Mouse (Mus musculus) erythroblast, embryonic 14.5 days (primary cell): Measurements from ENCODE around the gene Syt6. TPM values are rescaled to one million over a fixed set of nuclear protein-coding genes. Genes with fewer than 3 reads are reported as not detected.

Source experiments
- H3K27me3 ChIP-seq: 2 replicates; pipeline ENCODE4 v1.6.1; 2012; ENCODE audit warnings: inconsistent platforms; ENCODE audit not compliant: control insufficient read depth
- H3K36me3 ChIP-seq: 2 replicates; pipeline ENCODE4 v1.6.1; 2012; ENCODE audit warnings: mild to moderate bottlenecking, inconsistent platforms; ENCODE audit not compliant: control insufficient read depth
- H3K4me1 ChIP-seq: 2 replicates; pipeline ENCODE4 v1.6.1; 2012; ENCODE audit warnings: inconsistent platforms; ENCODE audit not compliant: control insufficient read depth
- H3K4me3 ChIP-seq: replicated peaks from 2 replicates; pipeline ENCODE3; 2012; ENCODE audit warnings: moderate library complexity, mild to moderate bottlenecking, inconsistent platforms
- H3K9me3 ChIP-seq: 2 replicates; pipeline ENCODE4 v1.6.1; 2012; ENCODE audit warnings: low read length, inconsistent platforms, mixed read lengths; ENCODE audit not compliant: control insufficient read depth
- GATA1 ChIP-seq: IDR thresholded peaks from 2 replicates; pipeline ENCODE4 v1.6.1; 2012; ENCODE audit warnings: low read length, inconsistent platforms, mixed read lengths
- TAL1 ChIP-seq: IDR thresholded peaks from 3 replicates; pipeline ENCODE4 v1.6.1; 2012; ENCODE audit warnings: low read length, inconsistent platforms, mixed read lengths
- polyA plus RNA-seq: library from polyadenylated mRNA; stranded (reverse); fragments of >175 nt; gene quantifications from 2 replicates; pipeline ENCODE4 v1.2.3, GENCODE M21; 2012

The Syt6 gene
- 0.02 TPM in 1 of 2 replicates, not detected in the other for polyA plus RNA-seq

DNA sequence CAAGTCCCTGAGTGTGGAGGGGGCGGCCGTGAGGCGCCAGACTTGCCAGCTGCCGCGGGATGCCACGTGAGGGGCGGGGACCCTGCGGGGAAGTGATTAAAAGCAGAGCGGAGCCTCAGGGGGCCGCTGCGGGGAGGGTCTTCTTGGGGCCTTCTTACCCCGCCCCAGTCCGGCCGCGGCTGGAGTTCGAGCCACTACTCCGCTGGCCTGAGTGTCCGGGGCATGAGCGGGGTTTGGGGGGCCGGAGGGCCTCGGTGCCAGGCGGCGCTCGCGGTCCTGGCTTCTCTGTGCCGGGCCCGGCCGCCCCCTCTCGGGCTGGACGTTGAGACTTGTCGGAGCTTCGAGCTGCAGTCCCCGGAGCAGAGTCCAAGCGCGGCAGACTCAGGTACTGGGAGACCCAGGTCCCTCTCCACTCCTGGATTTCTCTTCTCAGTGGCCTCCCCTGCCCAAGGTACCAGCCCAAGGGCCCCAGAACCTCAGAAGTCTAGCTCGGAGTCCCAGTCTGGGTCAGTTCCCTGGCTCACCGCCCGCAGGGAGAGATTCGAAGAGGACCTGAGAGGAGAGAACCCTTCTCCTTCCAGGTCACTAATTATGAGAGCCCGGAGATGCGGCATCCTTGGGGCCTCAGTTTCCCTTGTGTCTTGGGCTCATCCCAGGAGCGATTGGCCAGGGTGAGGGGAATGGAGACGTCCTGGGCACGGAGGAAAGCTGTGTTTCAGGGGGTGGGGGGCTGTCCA, at the start of gene Syt6:
Gene Syt6, plus strand, starts transcription at position 76 of the 737 bp plus-strand sequence.
- Histone ChIP-seq H3K9me3 (no peaks in the 10 kb centered on the region), H3K36me3 (no peaks in the 10 kb centered on the region), H3K27me3 (peaks cover 68% of the 10 kb centered on the region), H3K4me3 (no peak within 1 kb of the TSS), H3K4me1 (no peaks in the 10 kb centered on the region)
- no peak for TF ChIP-seq GATA1
- TF ChIP-seq TAL1, result no peak

DNA sequence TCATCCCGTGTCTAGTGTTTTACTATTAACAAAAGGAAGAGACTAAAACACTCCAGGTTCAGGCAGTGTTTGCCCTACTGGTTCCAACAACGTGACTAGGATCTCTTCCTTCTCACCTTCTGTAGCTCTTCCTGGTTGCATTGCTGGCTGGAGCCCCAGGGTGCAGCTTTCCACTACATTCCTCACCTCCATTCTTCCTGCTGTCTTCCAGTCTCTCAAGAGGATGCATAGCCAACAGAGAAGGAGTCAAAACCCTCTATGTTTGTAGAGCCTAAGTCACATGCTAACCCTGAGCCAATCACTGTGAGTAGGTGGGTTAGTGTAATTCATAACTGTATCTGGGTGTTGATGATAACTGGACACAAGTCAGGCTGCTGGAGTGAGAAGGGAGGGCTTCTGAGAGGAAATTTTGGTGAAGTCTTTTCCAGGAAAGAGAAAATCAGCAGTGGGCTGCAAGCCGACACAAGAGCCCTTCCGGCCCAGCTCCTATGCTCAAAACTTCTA, 48.8 kb upstream of the Syt6 start:
- Histone ChIP-seq H3K4me3 (no peak overlapping the region), H3K27me3 (no peaks in the 10 kb centered on the region), H3K4me1 (no peaks in the 10 kb centered on the region), H3K36me3 (no peaks in the 10 kb centered on the region), H3K9me3 (no peaks in the 10 kb centered on the region)
- TF ChIP-seq GATA1, result no peak
- TF ChIP-seq TAL1, result no peak

DNA sequence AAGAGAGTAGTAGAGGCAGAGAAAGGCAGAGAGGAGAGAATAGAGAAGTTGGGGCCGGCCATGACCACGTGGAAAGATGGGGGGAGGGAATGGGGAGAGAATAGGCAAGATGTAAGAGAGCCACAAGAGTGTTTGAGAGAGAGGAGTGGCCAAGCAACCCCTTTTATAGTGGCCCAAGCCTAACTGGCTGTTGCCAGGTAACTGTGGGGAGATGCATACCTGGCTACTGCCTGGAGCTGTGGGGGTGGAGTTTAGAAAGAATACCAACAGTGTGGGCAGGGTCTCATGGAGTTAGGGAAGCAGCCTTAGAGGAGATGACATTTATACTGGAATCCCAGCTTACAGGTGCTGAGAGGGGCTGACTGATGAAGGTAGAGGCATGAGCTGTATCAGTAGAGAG, 48.2 kb upstream of the Syt6 start:
- H3K36me3 ChIP-seq, result no peaks in the 10 kb centered on the region
- H3K4me3 ChIP-seq, result no peak overlapping the region
- no peaks in the 10 kb centered on the region for H3K4me1 ChIP-seq
- no peaks in the 10 kb centered on the region for H3K27me3 ChIP-seq
- no peaks in the 10 kb centered on the region for H3K9me3 ChIP-seq
- TF ChIP-seq GATA1, result no peak
- TF ChIP-seq TAL1, result no peak

DNA sequence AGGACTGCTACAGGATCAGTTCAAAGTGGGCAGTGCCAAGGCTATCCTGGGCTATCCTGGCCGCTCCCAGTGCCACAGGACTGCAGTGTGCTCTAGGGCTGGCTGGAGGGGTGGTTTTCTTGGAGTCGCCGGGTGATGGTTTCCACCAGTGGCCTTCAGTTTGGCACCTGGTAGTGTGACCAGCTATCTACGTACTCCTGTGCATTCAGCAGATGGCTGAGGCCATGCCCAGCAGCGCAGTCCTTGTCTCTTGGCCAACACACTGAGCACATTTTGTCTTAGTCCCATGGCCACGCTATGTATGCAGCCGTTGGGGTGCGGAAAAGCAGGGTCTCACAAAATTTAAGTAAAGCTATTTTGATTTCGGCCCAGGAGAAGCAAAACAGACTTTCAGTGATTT, 41.0 kb upstream of the Syt6 start:
- TF ChIP-seq GATA1 (no peak), TAL1 (no peak)
- H3K4me1 ChIP-seq, result no peaks in the 10 kb centered on the region
- H3K27me3 ChIP-seq, result no peaks in the 10 kb centered on the region
- H3K4me3 ChIP-seq, result no peak overlapping the region
- H3K36me3 ChIP-seq, result no peaks in the 10 kb centered on the region
- H3K9me3 ChIP-seq, result no peaks in the 10 kb centered on the region

DNA sequence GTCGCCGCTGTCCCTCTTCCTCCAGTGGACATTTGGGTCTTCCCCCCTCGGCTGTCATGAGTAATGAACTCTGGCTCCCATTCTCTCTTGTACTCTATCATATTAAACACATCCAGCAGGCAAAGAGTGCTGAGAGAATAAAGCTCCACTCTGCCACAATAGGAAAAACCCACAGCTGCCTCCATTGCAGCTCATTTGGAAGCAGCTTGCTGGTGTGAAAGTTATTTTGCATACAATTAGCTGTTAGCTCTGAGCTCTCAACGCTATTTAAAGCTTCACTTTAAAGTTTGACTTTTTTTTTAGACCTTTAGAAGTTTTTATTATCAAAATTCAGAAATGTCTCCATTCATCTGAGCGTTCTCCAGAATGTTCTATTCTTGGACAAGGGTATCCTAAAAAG, 39.8 kb upstream of the Syt6 start:
- Histone ChIP-seq H3K9me3 (no peaks in the 10 kb centered on the region), H3K4me1 (no peaks in the 10 kb centered on the region), H3K36me3 (no peaks in the 10 kb centered on the region), H3K27me3 (no peaks in the 10 kb centered on the region), H3K4me3 (no peak overlapping the region)
- TF ChIP-seq GATA1 (no peak), TAL1 (no peak)

DNA sequence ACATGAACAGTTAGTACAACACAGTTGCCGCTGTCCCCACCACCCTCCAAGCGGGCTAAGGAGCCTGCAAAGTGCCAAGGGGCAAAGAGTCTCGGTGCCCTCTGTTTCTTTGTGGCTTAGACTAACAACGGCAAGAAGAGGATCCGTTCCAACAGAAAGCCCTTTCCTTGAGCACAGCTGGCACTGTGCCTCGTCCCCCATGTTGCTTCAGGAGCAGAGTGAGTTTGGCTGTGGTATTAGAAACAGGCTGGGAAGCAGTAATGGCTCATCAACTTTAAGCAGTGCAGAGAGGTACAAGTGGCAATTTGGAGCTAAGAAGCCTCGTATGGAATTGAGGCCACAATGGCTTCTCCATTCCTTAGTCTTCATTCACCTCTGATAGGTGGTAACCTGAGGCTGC, 35.9 kb upstream of the Syt6 start:
- no peak for TF ChIP-seq GATA1
- no peak for TF ChIP-seq TAL1
- H3K27me3 ChIP-seq, result no peaks in the 10 kb centered on the region

DNA sequence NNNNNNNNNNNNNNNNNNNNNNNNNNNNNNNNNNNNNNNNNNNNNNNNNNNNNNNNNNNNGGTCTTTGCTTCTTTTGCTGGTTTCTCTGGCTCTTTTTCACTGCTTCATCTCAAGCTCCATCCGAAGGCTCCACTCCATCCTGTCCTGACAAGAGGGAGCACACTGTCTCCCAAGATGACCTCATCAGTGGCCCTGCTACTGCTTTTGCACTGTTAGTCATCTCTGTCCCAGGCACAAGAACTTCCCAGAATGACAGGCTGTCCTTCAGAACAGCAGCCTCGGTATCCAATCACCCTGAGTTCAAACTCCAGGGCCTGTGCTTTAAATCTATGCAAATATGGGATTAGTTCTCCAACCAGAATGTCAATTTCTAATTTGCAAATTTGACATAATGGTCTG, 28.9 kb upstream of the Syt6 start:
- no peaks in the 10 kb centered on the region for H3K36me3 ChIP-seq
- 0 out of 2 replicates have a peak, but pooled peaks cover 4% of the 10 kb centered on the region for H3K9me3 ChIP-seq
- no peaks in the 10 kb centered on the region for H3K27me3 ChIP-seq
- no peak overlapping the region for H3K4me3 ChIP-seq
- H3K4me1 ChIP-seq, result no peaks in the 10 kb centered on the region
- TF ChIP-seq GATA1 (no peak), TAL1 (no peak)

More for the DNA sequence above, 35.9 kb upstream of the Syt6 start:
- H3K9me3 ChIP-seq, result 0 out of 2 replicates have a peak, but pooled peaks cover 4% of the 10 kb centered on the region
- no peaks in the 10 kb centered on the region for H3K36me3 ChIP-seq
- H3K4me3 ChIP-seq, result no peak overlapping the region
- H3K4me1 ChIP-seq, result no peaks in the 10 kb centered on the region

DNA sequence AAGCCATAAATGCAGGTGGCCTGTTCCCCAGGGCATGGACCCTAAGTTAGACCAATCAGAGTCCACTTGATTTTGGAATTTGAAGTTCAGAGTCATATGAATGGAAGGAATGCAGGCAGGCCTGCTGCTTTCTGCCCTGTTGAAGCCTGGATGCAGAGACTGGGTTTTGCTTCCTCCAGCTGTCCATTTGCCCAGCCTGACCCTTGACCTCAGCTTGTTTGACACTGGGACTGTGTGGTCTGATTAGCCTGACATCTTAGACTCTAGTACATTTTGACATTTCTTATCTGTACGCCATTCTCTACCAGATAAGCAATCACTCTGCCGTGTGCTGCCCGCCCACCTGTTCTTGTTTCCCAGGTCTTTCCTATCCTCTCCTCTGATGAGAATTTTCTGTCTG, 28.4 kb upstream of the Syt6 start:
- Histone ChIP-seq H3K9me3 (0 out of 2 replicates have a peak, but pooled peaks cover 2% of the 10 kb centered on the region), H3K36me3 (no peaks in the 10 kb centered on the region), H3K4me3 (no peak overlapping the region), H3K4me1 (no peaks in the 10 kb centered on the region), H3K27me3 (no peaks in the 10 kb centered on the region)
- TF ChIP-seq GATA1 (no peak), TAL1 (no peak)

DNA sequence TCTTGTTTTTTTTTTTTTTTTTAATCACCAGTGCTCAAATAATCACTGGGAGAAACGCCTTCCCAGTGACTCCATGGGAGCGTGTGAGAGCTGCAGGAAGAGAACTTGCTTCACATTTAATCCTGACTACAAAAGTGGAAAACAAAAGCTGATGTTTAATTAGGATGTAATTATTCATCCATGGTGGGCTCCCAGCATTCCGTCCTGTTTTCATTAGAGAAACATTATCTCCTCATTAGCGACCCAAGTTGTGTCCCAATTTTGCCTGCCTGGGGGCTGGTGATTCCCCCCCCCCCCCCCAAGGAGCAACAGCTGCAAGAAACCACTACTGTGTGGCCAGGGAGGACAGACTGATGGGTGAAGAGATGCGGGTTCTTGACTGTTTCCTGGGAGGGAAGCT, 24.8 kb upstream of the Syt6 start:
- Histone ChIP-seq H3K4me3 (no peak overlapping the region), H3K9me3 (no peaks in the 10 kb centered on the region), H3K27me3 (no peaks in the 10 kb centered on the region), H3K36me3 (no peaks in the 10 kb centered on the region), H3K4me1 (no peaks in the 10 kb centered on the region)
- TF ChIP-seq GATA1 (no peak), TAL1 (no peak)
